Mouse (Mus musculus) forebrain, embryonic 16.5 days (tissue): ENCODE data around the gene Dusp16. TPM values are rescaled to one million over a fixed set of nuclear protein-coding genes. Genes with fewer than 3 reads are reported as not detected.

Source experiments
- ATAC-seq: fragments of 200-750 bp; cut with Nextera tagmentation; 2 replicates; pipeline ENCODE4 v1.8.0; 2017; ENCODE audit warnings: mild to moderate bottlenecking, moderate library complexity
- H3K27ac ChIP-seq: fragments of 300-500 bp; sonication (generic); 2 replicates; pipeline ENCODE4 v1.5.1; 2014; ENCODE audit warnings: low read length, control low read depth
- H3K27me3 ChIP-seq: fragments of 300-500 bp; sonication (generic); replicated peaks from 2 replicates; pipeline ENCODE4 v1.6.1; 2014; ENCODE audit warnings: low read length; ENCODE audit not compliant: control insufficient read depth, insufficient read depth
- H3K36me3 ChIP-seq: fragments of 300-500 bp; sonication (generic); 2 replicates; pipeline ENCODE4 v1.6.1; 2014; ENCODE audit not compliant: control insufficient read depth, insufficient read depth
- H3K4me1 ChIP-seq: fragments of 300-500 bp; sonication (generic); replicated peaks from 2 replicates; pipeline ENCODE4 v1.6.1; 2014; ENCODE audit warnings: low read length; ENCODE audit not compliant: control insufficient read depth, insufficient read depth
- H3K4me2 ChIP-seq: fragments of 300-500 bp; sonication (generic); 2 replicates; pipeline ENCODE4 v1.6.1; 2014; ENCODE audit warnings: mild to moderate bottlenecking, low read length, control low read depth
- H3K4me3 ChIP-seq: fragments of 300-500 bp; sonication (generic); replicated peaks from 2 replicates; pipeline ENCODE4 v1.5.1; 2014; ENCODE audit warnings: mild to moderate bottlenecking, low read length, control low read depth
- H3K9ac ChIP-seq: fragments of 300-500 bp; sonication (generic); replicated peaks from 2 replicates; pipeline ENCODE4 v1.6.1; 2014; ENCODE audit warnings: low read depth, low read length, control low read depth
- H3K9me3 ChIP-seq: fragments of 300-500 bp; sonication (generic); 2 replicates; pipeline ENCODE4 v1.6.1; 2016; ENCODE audit warnings: low read length; ENCODE audit not compliant: control insufficient read depth
- WGBS: fragments of 180-500 bp; shearing (Covaris S2); extraction: QIAGEN DNeasy Blood & Tissue Kit; methylation state at CpG from one replicate; pipeline ENCODE4 v1.1.7; 2014; 5-methylcytosine and 5-hydroxymethylcytosine counted together
- polyA plus RNA-seq: library from polyadenylated mRNA; unstranded; fragments of >200 nt; fragmentation: Nextera tagmentation; extraction: Ambion mirVana; gene quantifications from 2 replicates; pipeline ENCODE4 v1.2.1, GENCODE M21; 2015

Dusp16 gene
- polyA plus RNA-seq, 1 experiment from 2014 or later, result 7.0 TPM

- Histone ChIP-seq H3K27me3 (no peaks in the 10 kb centered on the region), H3K4me2 (no peak overlapping the region), H3K9me3 (no peaks in the 10 kb centered on the region), H3K4me3 (no peak overlapping the region), H3K27ac (no peak overlapping the region), H3K9ac (no peak overlapping the region), H3K4me1 (no peaks in the 10 kb centered on the region), H3K36me3 (no peaks in the 10 kb centered on the region)
- 39% methylated on average over 1 of the region's 1 CpGs for WGBS
- no peak for ATAC-seq
Observed at GRCm38 (mm10) chr6:134713897-134714296, 78.5 kb downstream of the Dusp16 start.

GRCm38 (mm10) chr6:134713321-134713720, 79.1 kb downstream of the Dusp16 start:
- Histone ChIP-seq H3K4me3 (no peak overlapping the region), H3K4me1 (no peaks in the 10 kb centered on the region), H3K27me3 (no peaks in the 10 kb centered on the region), H3K9me3 (no peaks in the 10 kb centered on the region), H3K36me3 (no peaks in the 10 kb centered on the region), H3K9ac (no peak overlapping the region), H3K27ac (no peak overlapping the region), H3K4me2 (no peak overlapping the region)
- no peak for ATAC-seq
- WGBS, result 49% methylated on average over 3 of the region's 3 CpGs

- Histone ChIP-seq H3K9me3 (no peaks in the 10 kb centered on the region), H3K27ac (no peak overlapping the region), H3K27me3 (no peaks in the 10 kb centered on the region), H3K4me2 (no peak overlapping the region), H3K9ac (no peak overlapping the region), H3K36me3 (no peaks in the 10 kb centered on the region), H3K4me1 (no peaks in the 10 kb centered on the region), H3K4me3 (no peak overlapping the region)
- peak; percentile 47; the same call in 1 of the 2 replicates for ATAC-seq
- WGBS, result 74% methylated on average over 15 of the region's 15 CpGs
Observed at GRCm38 (mm10) chr6:134710020-134710419, 82.4 kb downstream of the Dusp16 start.

GRCm38 (mm10) chr6:134706467-134706866, 86.0 kb downstream of the Dusp16 start:
- Histone ChIP-seq H3K4me1 (no peaks in the 10 kb centered on the region), H3K4me2 (no peak overlapping the region), H3K36me3 (no peaks in the 10 kb centered on the region), H3K9ac (no peak overlapping the region), H3K9me3 (no peaks in the 10 kb centered on the region), H3K27ac (no peak overlapping the region), H3K27me3 (no peaks in the 10 kb centered on the region), H3K4me3 (no peak overlapping the region)
- 88% methylated on average over 4 of the region's 4 CpGs for WGBS
- no peak for ATAC-seq

- H3K4me1 ChIP-seq, result no peaks in the 10 kb centered on the region
- H3K27me3 ChIP-seq, result no peaks in the 10 kb centered on the region
- H3K4me2 ChIP-seq, result no peak overlapping the region
- no peaks in the 10 kb centered on the region for H3K36me3 ChIP-seq
- no peak overlapping the region for H3K27ac ChIP-seq
- H3K4me3 ChIP-seq, result no peak overlapping the region
- 90% methylated on average over 4 of the region's 4 CpGs for WGBS
- ATAC-seq, result no peak
- no peak overlapping the region for H3K9ac ChIP-seq
- H3K9me3 ChIP-seq, result no peaks in the 10 kb centered on the region
Observed at GRCm38 (mm10) chr6:134703053-134703690, 89.3 kb downstream of the Dusp16 start.

- no peak overlapping the region for H3K4me2 ChIP-seq
- no peaks in the 10 kb centered on the region for H3K27me3 ChIP-seq
- no peak for ATAC-seq
- no peak overlapping the region for H3K4me3 ChIP-seq
- H3K4me1 ChIP-seq, result no peaks in the 10 kb centered on the region
- no peaks in the 10 kb centered on the region for H3K36me3 ChIP-seq
- H3K27ac ChIP-seq, result no peak overlapping the region
- H3K9me3 ChIP-seq, result no peaks in the 10 kb centered on the region
- WGBS, result 91% methylated on average over 7 of the region's 7 CpGs
- H3K9ac ChIP-seq, result no peak overlapping the region
Observed at GRCm38 (mm10) chr6:134702184-134702583, 90.2 kb downstream of the Dusp16 start.

- no peak for ATAC-seq
- no peak overlapping the region for H3K27ac ChIP-seq
- no peak overlapping the region for H3K9ac ChIP-seq
- no peak overlapping the region for H3K4me3 ChIP-seq
- no peaks in the 10 kb centered on the region for H3K36me3 ChIP-seq
- no peak overlapping the region for H3K4me2 ChIP-seq
- H3K27me3 ChIP-seq, result no peaks in the 10 kb centered on the region
- no peaks in the 10 kb centered on the region for H3K9me3 ChIP-seq
- no peaks in the 10 kb centered on the region for H3K4me1 ChIP-seq
- 93% methylated on average over 6 of the region's 6 CpGs for WGBS
Observed at GRCm38 (mm10) chr6:134701211-134701602, 91.2 kb downstream of the Dusp16 start.

- peak; percentile 54 for ATAC-seq
- no peaks in the 10 kb centered on the region for H3K9me3 ChIP-seq
Observed at GRCm38 (mm10) chr6:134700451-134701210, 91.8 kb downstream of the Dusp16 start.

GRCm38 (mm10) chr6:134698243-134698642, 94.2 kb downstream of the Dusp16 start:
- H3K4me1 ChIP-seq, result no peaks in the 10 kb centered on the region
- WGBS, result 95% methylated on average over 5 of the region's 5 CpGs
- ATAC-seq, result no peak
- H3K9me3 ChIP-seq, result no peaks in the 10 kb centered on the region
- no peaks in the 10 kb centered on the region for H3K36me3 ChIP-seq
- H3K4me3 ChIP-seq, result no peak overlapping the region
- H3K27me3 ChIP-seq, result no peaks in the 10 kb centered on the region
- no peak overlapping the region for H3K9ac ChIP-seq
- H3K27ac ChIP-seq, result no peak overlapping the region
- H3K4me2 ChIP-seq, result no peak overlapping the region

More at GRCm38 (mm10) chr6:134700451-134701210, 91.8 kb downstream of the Dusp16 start:
- WGBS, result 42% methylated on average over 8 of the region's 8 CpGs
- H3K27me3 ChIP-seq, result no peaks in the 10 kb centered on the region
- H3K9ac ChIP-seq, result no peak overlapping the region
- no peak overlapping the region for H3K4me3 ChIP-seq
- no peak overlapping the region for H3K4me2 ChIP-seq
- H3K4me1 ChIP-seq, result no peaks in the 10 kb centered on the region
- no peaks in the 10 kb centered on the region for H3K36me3 ChIP-seq
- no peak overlapping the region for H3K27ac ChIP-seq
